Mouse (Mus musculus): ENCODE data around the gene Sgsm1. TPM values are rescaled to one million over a fixed set of nuclear protein-coding genes. Genes with fewer than 3 reads are reported as not detected.

The Sgsm1 gene
- 19.1 and 19.8 TPM in 2 replicates for polyA plus RNA-seq (2012; rRNA removed)

DNA sequence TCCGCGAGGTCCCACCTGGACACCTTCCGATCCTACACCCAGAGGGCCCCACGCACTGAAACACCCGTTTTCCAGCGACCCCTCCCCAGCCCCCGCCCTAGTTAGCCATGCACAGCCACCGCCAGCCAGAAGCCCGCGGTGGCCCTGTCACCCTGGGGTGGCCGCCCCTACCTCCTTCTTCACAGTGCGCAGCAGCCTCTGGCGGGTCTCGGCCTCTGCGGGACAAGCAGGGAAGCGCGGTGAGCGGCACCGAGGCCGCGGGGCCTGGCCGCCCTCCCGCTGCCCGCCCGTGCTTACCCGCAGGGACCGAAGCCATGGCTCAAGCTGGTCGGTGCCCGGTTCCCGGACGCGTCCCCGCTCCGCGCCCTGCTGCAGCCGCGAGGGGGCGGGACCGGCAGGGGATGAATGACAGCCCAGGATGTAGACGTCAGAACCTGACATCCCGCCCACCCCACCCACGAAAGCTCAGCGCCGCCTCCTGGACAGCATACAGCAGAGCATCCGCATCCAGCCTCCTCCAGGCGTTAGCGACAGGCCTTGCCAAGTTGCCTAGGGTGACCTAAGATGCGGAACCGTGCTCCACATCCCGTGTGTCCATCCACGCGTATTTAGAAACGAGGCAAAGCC is at the start of gene Sgsm1:
TSS of gene Sgsm1 (minus strand) at position 410 of the 627 bp plus-strand sequence.

DNA sequence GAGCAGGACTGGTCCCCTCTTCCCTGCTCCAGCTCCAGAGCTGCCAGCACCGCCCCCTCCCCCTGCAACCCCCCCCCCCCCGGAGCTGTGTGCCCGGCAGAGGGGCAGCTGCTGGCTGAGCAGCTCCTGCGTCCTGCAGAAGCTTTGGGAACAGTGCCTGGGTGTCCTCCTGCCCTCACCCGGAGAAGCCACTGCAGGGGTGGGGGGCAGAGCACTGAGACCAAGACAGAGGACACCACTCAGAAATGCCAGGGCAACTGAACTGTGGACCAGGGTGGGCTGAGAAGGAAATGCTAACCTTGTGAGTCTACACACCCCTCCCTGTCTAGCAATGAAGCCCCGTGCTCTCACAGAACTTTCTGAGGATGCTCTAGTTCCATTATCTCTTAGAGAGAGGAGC is 46.6 kb upstream of the Sgsm1 start, which contains the start of gene Aym1:
TSS of gene Aym1 (plus strand) at position 109 of the 400 bp plus-strand sequence.

DNA sequence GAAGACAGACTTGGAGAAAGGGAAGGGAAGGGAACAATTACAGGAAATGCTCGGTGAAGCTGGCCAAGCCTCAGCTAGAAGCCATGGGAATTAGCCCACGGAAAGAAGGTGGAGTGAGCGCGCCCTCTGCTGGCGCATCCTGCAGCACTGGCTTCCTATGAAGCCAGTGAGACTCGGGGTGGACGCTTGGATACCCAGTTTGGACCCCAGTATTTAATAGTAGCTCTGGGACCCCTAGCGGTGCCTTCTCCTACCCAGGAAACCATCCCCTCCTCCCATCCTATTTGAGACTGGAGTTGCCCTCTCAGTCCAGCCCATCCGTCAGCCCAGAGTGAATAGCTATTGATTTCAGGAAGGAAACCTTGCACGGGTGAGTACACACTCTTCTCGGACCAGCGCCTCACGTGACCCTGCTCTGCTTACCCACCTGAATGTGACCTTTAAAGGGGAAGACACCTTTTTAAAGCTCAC is 83.9 kb downstream of the Sgsm1 start, which contains the start of gene Tmem211:
TSS of gene Tmem211 (plus strand) at position 278 of the 471 bp plus-strand sequence.

DNA sequence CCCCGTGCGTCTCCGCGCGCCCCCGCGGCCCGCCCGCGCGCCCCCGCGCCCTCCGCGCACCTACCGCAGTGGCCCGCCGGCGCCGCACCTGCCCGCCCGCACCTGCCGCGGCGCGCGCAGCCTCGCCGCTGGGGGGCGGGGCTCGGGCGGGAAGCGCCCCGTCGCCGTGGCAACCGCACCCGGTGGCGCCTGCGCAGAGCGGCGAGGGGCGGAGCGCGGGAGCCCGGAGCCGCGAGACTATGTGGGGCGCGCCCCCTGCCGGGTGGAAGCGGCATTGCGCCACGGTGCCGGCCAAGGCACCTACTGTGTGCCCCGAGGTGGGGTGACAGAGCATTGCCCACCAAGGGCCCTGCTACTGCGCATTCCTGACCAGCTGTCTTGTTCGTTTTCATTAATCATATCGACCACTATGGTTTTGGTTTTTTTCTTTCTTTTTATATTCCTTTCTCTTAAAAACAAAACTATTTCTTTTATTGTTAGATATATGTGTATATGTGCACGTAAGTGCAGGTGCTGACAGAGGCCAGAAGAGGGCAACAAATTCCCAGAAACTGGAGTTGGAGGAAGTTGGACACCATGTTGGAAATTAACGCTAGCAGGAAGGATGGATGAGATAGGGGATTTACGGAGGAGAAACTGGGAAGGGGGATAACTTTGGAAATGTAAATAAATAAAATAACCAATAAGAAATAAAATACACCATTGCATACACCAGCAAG is 89.3 kb downstream of the Sgsm1 start, which contains the start of gene 2900026A02Rik:
TSS of gene 2900026A02Rik (minus strand) at position 90 of the 719 bp plus-strand sequence.

Other genes with a start within 250 kb of the Sgsm1 start
- gene Crybb2, start 240.7 kb downstream of the Sgsm1 start, polyA plus RNA-seq (2012; rRNA removed) = not detected in 2 replicates
- 6.3 and 7.8 TPM in 2 replicates for gene Crybb3, start 229.2 kb downstream of the Sgsm1 start, polyA plus RNA-seq (2012; rRNA removed)
- 39.3 and 41.8 TPM in 2 replicates for gene 2900026A02Rik, start 89.5 kb downstream of the Sgsm1 start, polyA plus RNA-seq (2012; rRNA removed)
- 0.07 TPM in 1 of 2 replicates, not detected in the other for gene Tmem211, start 83.9 kb downstream of the Sgsm1 start, polyA plus RNA-seq (2012; rRNA removed)
- not detected in 2 replicates for gene Aym1, start 46.5 kb upstream of the Sgsm1 start, polyA plus RNA-seq (2012; rRNA removed)
- gene Wscd2, start 179.5 kb upstream of the Sgsm1 start, polyA plus RNA-seq (2012; rRNA removed) = 22.7 and 23.1 TPM in 2 replicates